Mouse (Mus musculus) liver, adult 2 months (tissue): ENCODE results near the gene Pold2.

Experiments used
- CTCF ChIP-seq: fragments of 200-500 bp; IDR thresholded peaks from 2 replicates; pipeline ENCODE4 v1.5.1; 2011; ENCODE audit warnings: low read depth, low read length, control low read depth
- POLR2A ChIP-seq: fragments of 200-500 bp; IDR thresholded peaks from 2 replicates; pipeline ENCODE4 v1.6.1; 2011; ENCODE audit warnings: low read length, control low read depth; ENCODE audit not compliant: insufficient read depth; ENCODE audit errors: extremely low read depth

- TF ChIP-seq POLR2A (no peak), CTCF (0 out of 2 replicates have a peak, but pooled peaks have one; percentile 32)
These were observed 42.0 kb downstream of the Pold2 start for GRCm38 (mm10) chr11:5836126-5836525.
